Mouse (Mus musculus) heart, postnatal 0 days (tissue): ENCODE measurements at regions not wholly inside any gene's neighbourhood (a gene's known extent, or its start where the extent isn't known, plus 50 kb on each side); places are given as distances from the start of the nearest gene placed in this dataset.

Source experiments
- ATAC-seq: fragments of 200-750 bp; cut with Nextera tagmentation; 2 replicates; pipeline ENCODE4 v1.8.0; 2017; ENCODE audit warnings: low read depth, moderate number of reproducible peaks, moderate library complexity; ENCODE audit not compliant: insufficient read depth
- DNase-seq: peaks from one replicate; pipeline ENCODE4 v3.0.0-alpha.2; 2016; ENCODE audit warnings: low spot score
- H3K27ac ChIP-seq: fragments of 300-500 bp; sonication (generic); 2 replicates; pipeline ENCODE4 v1.5.1; 2014; ENCODE audit warnings: low read depth, mild to moderate bottlenecking
- H3K27me3 ChIP-seq: fragments of 300-500 bp; sonication (generic); 2 replicates; pipeline ENCODE4 v1.6.1; 2014; ENCODE audit warnings: low read length, mixed read lengths; ENCODE audit not compliant: control insufficient read depth, insufficient read depth
- H3K36me3 ChIP-seq: fragments of 300-500 bp; sonication (generic); replicated peaks from 2 replicates; pipeline ENCODE4 v1.6.1; 2014; ENCODE audit warnings: low read length, mixed read lengths; ENCODE audit not compliant: control insufficient read depth, insufficient read depth
- H3K4me1 ChIP-seq: fragments of 300-500 bp; sonication (generic); 2 replicates; pipeline ENCODE4 v1.6.1; 2014; ENCODE audit warnings: antibody characterized with exemption; ENCODE audit not compliant: control insufficient read depth, insufficient read depth
- H3K4me2 ChIP-seq: fragments of 300-500 bp; sonication (generic); 2 replicates; pipeline ENCODE4 v1.6.1; 2014; ENCODE audit warnings: low read depth, mild to moderate bottlenecking, low read length, moderate library complexity
- H3K4me3 ChIP-seq: fragments of 300-500 bp; sonication (generic); 2 replicates; pipeline ENCODE4 v1.5.1; 2014; ENCODE audit warnings: low read depth, low read length
- H3K9ac ChIP-seq: fragments of 300-500 bp; sonication (generic); replicated peaks from 2 replicates; pipeline ENCODE4 v1.6.1; 2014; ENCODE audit warnings: low read depth, low read length, mixed read lengths
- H3K9me3 ChIP-seq: fragments of 300-500 bp; sonication (generic); replicated peaks from 2 replicates; pipeline ENCODE4 v1.6.1; 2016; ENCODE audit warnings: low read length; ENCODE audit not compliant: control insufficient read depth
- CTCF ChIP-seq: IDR thresholded peaks from 2 replicates; pipeline ENCODE4 v1.5.1; 2016; ENCODE audit warnings: antibody characterized with exemption, control low read depth, low read depth
- EP300 ChIP-seq: IDR thresholded peaks from 2 replicates; pipeline ENCODE4 v1.6.1; 2016; ENCODE audit warnings: antibody characterized with exemption, low read depth
- WGBS: fragments of 180-500 bp; shearing (Covaris S2); extraction: QIAGEN DNeasy Blood & Tissue Kit; methylation state at CpG from one replicate; pipeline ENCODE4 v1.1.7; 2014; 5-methylcytosine and 5-hydroxymethylcytosine counted together

DNA sequence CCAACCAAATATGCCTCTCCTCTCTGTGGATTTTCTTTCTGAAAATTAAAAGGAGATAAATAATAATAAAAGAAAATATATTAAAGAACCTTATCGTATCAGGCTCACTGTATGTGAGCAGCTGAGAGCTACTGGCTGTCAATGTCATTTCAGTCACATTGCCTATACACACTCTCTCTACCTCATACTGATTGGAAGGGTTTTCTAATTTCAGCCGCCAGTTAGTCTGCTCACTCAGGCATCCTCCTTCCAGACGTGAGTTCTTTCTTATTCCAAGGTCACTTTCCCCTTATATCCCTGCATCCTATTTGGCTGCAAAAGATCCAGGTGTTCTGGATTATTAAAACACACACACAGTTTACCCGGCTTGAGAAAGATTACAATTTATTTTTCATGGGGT is 286.2 kb downstream of the Cenpc1 start:
- no peaks in the 10 kb centered on the region for H3K36me3 ChIP-seq

DNA sequence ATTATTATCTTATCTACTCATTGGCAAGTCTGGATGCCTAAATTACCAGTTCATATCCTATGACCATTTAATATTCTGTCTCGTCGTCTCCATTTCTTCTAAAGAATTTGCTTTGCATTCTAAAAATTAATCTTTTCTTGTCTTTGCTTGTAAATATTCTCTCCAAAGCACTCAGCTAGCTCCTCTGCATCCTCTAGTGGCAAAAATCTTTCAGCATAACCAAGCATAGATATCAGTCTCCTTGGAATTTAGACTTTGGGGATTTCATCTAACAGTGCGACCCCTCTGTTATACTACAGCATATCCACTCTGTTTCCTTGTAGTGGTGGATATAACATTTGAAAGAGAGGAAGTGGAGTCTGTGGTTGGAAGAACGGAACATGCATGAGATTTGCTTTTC is 292.7 kb downstream of the Cenpc1 start:
- WGBS, result 77% methylated on average over 4 of the region's 4 CpGs
- Histone ChIP-seq H3K9ac (no peak overlapping the region), H3K4me1 (no peaks in the 10 kb centered on the region), H3K9me3 (no peaks in the 10 kb centered on the region), H3K27ac (no peak overlapping the region), H3K36me3 (no peaks in the 10 kb centered on the region), H3K27me3 (no peaks in the 10 kb centered on the region), H3K4me2 (no peak overlapping the region), H3K4me3 (no peak overlapping the region)
- no peak for ATAC-seq
- no peak for DNase-seq
- TF ChIP-seq CTCF (no peak), EP300 (no peak)

More for the DNA sequence above, 286.2 kb downstream of the Cenpc1 start:
- no peaks in the 10 kb centered on the region for H3K4me1 ChIP-seq
- TF ChIP-seq EP300, result no peak
- TF ChIP-seq CTCF, result no peak
- no peak for ATAC-seq
- H3K27ac ChIP-seq, result no peak overlapping the region
- 57% methylated on average over 4 of the region's 4 CpGs for WGBS
- no peak for DNase-seq
- no peak overlapping the region for H3K9ac ChIP-seq
- H3K9me3 ChIP-seq, result no peaks in the 10 kb centered on the region
- H3K27me3 ChIP-seq, result no peaks in the 10 kb centered on the region
- H3K4me3 ChIP-seq, result no peak overlapping the region
- no peak overlapping the region for H3K4me2 ChIP-seq

DNA sequence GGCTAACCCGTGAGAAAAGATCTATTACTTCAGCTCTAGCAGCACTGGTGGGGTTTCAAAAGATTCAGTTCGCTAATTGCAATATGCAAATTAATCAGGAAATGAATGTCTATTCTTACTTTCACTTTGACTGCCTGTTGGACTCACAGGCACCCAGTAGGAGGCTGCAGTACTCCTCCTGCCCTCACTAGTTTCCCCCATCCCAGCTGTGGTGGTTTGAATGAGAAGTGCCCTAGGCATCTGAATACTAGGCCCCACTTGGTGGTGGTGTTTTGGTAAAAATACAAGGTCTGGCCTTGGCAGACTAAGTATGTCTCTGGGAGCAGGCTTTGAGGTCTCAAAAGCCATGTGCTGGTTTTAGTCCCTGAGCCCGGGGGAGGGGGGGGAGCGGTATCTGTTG is 293.3 kb downstream of the Cenpc1 start:
- WGBS, result 67% methylated on average over 4 of the region's 4 CpGs
- no peak overlapping the region for H3K9ac ChIP-seq
- H3K27me3 ChIP-seq, result no peaks in the 10 kb centered on the region
- H3K27ac ChIP-seq, result no peak overlapping the region
- no peak for DNase-seq
- no peaks in the 10 kb centered on the region for H3K4me1 ChIP-seq
- no peak for TF ChIP-seq EP300
- TF ChIP-seq CTCF, result no peak
- H3K36me3 ChIP-seq, result no peaks in the 10 kb centered on the region
- no peak overlapping the region for H3K4me2 ChIP-seq
- ATAC-seq, result no peak
- H3K9me3 ChIP-seq, result no peaks in the 10 kb centered on the region
- H3K4me3 ChIP-seq, result no peak overlapping the region

DNA sequence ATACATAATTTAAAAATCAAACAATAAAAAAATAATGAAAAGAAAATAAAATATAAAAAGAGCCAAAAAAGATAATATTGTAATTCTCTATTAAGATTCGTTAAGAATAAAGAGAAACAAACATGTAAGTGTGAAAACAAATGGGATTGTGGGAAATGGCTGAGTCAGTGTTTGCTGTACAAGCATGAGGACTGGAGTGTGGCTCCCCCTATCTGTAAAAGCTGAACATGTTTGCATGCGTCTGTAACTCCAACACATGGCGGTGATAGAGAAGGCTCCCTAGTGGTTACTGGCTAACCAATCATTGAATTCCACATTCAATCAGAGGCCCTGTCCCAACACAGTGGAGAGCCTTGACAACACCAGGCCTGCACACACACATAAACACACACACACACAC is 298.2 kb downstream of the Cenpc1 start:
- DNase-seq (no peak), ATAC-seq (no peak)
- Histone ChIP-seq H3K27ac (no peak overlapping the region), H3K4me2 (no peak overlapping the region), H3K9ac (no peak overlapping the region), H3K9me3 (no peaks in the 10 kb centered on the region), H3K36me3 (no peaks in the 10 kb centered on the region), H3K4me3 (no peak overlapping the region), H3K27me3 (no peaks in the 10 kb centered on the region), H3K4me1 (no peaks in the 10 kb centered on the region)
- TF ChIP-seq CTCF (no peak), EP300 (no peak)
- WGBS, result 67% methylated on average over 3 of the region's 3 CpGs

DNA sequence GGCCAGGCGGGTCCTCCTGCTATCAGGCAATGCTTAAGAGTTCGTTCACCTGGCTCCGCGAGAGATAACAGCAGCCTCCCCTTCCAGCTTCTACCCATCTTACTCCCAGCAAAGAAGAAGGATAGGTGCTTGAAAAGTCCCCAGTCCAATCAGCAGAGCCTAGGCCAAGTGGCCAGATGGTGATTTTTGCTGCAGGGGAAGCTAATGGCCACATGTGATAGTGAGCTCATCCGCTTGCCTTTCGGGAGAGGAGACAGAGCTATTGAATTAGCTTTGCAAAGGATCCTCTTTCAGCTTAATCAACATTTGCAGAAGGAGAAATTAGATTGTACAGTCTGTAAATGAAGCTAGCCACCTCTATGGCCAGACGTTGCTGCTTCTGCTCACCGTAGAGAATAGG is 308.7 kb downstream of the Cenpc1 start:
- H3K4me1 ChIP-seq, result no peaks in the 10 kb centered on the region
- 82% methylated on average over 8 of the region's 8 CpGs for WGBS
- no peak for TF ChIP-seq CTCF
- TF ChIP-seq EP300, result no peak
- H3K36me3 ChIP-seq, result no peaks in the 10 kb centered on the region
- H3K27ac ChIP-seq, result no peak overlapping the region
- DNase-seq, result no peak
- no peak overlapping the region for H3K4me2 ChIP-seq
- H3K9me3 ChIP-seq, result no peaks in the 10 kb centered on the region
- no peak overlapping the region for H3K4me3 ChIP-seq
- no peak for ATAC-seq
- no peak overlapping the region for H3K9ac ChIP-seq
- H3K27me3 ChIP-seq, result no peaks in the 10 kb centered on the region

DNA sequence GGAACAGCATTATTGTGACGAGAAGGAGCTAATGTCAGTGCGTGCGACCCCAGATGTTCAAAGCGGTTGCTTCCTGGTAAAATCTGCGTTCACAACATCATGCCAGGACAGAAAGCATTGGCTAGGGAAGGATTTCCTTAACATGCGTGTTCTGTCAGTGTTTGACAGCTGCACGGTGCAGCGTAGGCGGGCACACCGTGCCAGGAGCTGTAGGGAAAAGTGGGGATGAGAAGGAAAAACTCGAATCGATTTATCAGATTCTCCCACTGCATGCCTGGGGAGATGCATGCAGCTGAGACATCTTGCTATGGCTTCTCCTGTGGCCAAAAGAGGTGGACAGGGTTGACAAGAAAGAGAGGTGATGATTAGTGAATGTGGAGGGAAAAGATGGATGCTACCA is 311.2 kb downstream of the Cenpc1 start:
- Histone ChIP-seq H3K9me3 (no peaks in the 10 kb centered on the region), H3K4me2 (no peak overlapping the region), H3K4me1 (no peaks in the 10 kb centered on the region), H3K27me3 (no peaks in the 10 kb centered on the region), H3K36me3 (no peaks in the 10 kb centered on the region), H3K27ac (no peak overlapping the region), H3K9ac (no peak overlapping the region), H3K4me3 (no peak overlapping the region)
- DNase-seq (no peak), ATAC-seq (no peak)
- TF ChIP-seq CTCF, result no peak
- no peak for TF ChIP-seq EP300
- WGBS, result 81% methylated on average over 12 of the region's 12 CpGs
